In the genomic region with DNA sequence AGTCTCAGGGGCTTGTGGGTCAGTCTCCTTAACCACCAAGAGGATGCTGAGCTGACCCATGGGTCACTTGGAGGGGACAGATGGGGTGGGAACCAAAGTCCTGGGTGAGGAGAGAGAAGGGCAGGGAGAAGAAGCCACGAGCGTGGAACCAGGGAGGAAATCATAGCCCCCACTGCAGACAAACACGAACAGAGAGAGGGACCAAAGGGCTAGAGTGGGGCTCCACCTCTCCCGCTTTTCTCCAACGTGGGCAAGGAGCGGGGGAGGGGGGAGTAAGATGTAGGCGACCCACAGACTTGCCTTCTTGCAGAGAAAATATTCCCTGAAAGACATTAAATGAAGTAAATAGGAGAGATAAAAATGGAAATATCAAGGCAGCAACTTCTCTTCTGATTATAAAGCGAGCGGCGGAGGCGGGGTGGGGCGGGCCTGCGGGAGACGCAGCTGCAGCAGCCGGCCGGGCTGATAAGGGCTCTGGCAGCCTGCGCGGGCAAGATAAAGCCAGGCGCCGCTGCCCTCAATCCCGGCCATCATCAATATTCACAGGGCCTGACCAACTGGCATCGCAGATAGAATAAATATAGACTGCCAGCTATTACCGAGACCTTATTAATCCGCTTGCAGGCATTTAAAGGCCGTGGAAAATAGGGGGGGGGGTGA, we compare ENCODE assay signal across 8 mouse cellular contexts. TPM values are rescaled to one million over a fixed set of nuclear protein-coding genes. Genes with fewer than 3 reads are reported as not detected.
A peak's percentile ranks its signal among the peaks of the same experiment; 100 is the strongest.
DNase-seq lines count a peak whose midpoint lies in the region; ATAC-seq and TF ChIP-seq lines count a peak whose summit lies in the region.

No protein-coding gene starts in this region.

- TF ChIP-seq CTCF in lung, postnatal 0 days (IDR thresholded peaks at IDR 0.05) = no peak

- TF ChIP-seq EP300 in lung, postnatal 0 days (IDR thresholded peaks at IDR 0.05) = peak; percentile 53; the same call in 1 of the 2 replicates

- H3K27ac ChIP-seq in forebrain, embryonic 11.5 days (ENCODE audit: low read depth, low read length) = no peak overlapping the region
- peak overlapping the region; percentile 78 for H3K27ac ChIP-seq in hindbrain, embryonic 16.5 days (ENCODE audit: low read depth, low read length)
- no peak overlapping the region for H3K27ac ChIP-seq in lung, postnatal 0 days (ENCODE audit: low read length)

- peak overlapping the region; percentile 12; the same call in 1 of the 2 replicates for H3K9ac ChIP-seq in forebrain, embryonic 11.5 days (ENCODE audit: low read length)
- peak overlapping the region; percentile 37; the same call in 1 of the 2 replicates for H3K9ac ChIP-seq in hindbrain, embryonic 16.5 days (ENCODE audit: low read depth, low read length)
- H3K9ac ChIP-seq in lung, postnatal 0 days (replicated peaks; ENCODE audit: low read depth) = no peak overlapping the region

- no peaks in the 10 kb centered on the region for H3K36me3 ChIP-seq in forebrain, embryonic 11.5 days (ENCODE audit: control insufficient read depth, insufficient read depth, low read length)
- H3K36me3 ChIP-seq in hindbrain, embryonic 16.5 days (ENCODE audit: control insufficient read depth, insufficient read depth, low read length) = no peaks in the 10 kb centered on the region
- H3K36me3 ChIP-seq in lung, postnatal 0 days (ENCODE audit: insufficient read depth, low read length) = no peaks in the 10 kb centered on the region

- H3K9me3 ChIP-seq in forebrain, embryonic 11.5 days (ENCODE audit: control insufficient read depth, low read length) = no peaks in the 10 kb centered on the region
- H3K9me3 ChIP-seq in hindbrain, embryonic 16.5 days (ENCODE audit: control insufficient read depth, low read length) = no peaks in the 10 kb centered on the region
- no peaks in the 10 kb centered on the region for H3K9me3 ChIP-seq in lung, postnatal 0 days (ENCODE audit: low read length)

- peak; percentile 47 to 73 for DNase-seq in adrenal gland, adult (ENCODE audit: inconsistent age in 2 of 2, low spot score in 1 of 2)
- no peak for DNase-seq in adrenal gland, postnatal 4 days (ENCODE audit: low spot score in 2 of 2)
- DNase-seq in 416B (ENCODE audit: low read depth) = peak; percentile 98
- DNase-seq in forebrain, embryonic 11.5 days (ENCODE audit: low spot score) = peak; percentile 66
- DNase-seq in lung, postnatal 0 days (ENCODE audit: low spot score) = peak; percentile 60
- DNase-seq in spleen, postnatal 10 days (ENCODE audit: low spot score in 2 of 2) = peak; percentile 87 to 95
- no peak for DNase-seq in layer of hippocampus, adult 9-11 months

- 12% methylated on average over 25 of the region's 25 CpGs for WGBS in forebrain, embryonic 11.5 days
- 11% methylated on average over 25 of the region's 25 CpGs for WGBS in hindbrain, embryonic 16.5 days
- 6% methylated on average over 25 of the region's 25 CpGs for WGBS in lung, postnatal 0 days

- no peak for ATAC-seq in forebrain, embryonic 11.5 days (replicated peaks; ENCODE audit: low FRiP score)
- peak; percentile 71 for ATAC-seq in hindbrain, embryonic 16.5 days
- peak; percentile 74 for ATAC-seq in lung, postnatal 0 days

- peak overlapping the region; percentile 33 for H3K4me2 ChIP-seq in forebrain, embryonic 11.5 days (ENCODE audit: low read depth, low read length, severe bottlenecking)
- peak overlapping the region; percentile 45 for H3K4me2 ChIP-seq in hindbrain, embryonic 16.5 days (ENCODE audit: low read length)
- peak overlapping the region; percentile 6; the same call in 1 of the 2 replicates for H3K4me2 ChIP-seq in lung, postnatal 0 days (replicated peaks; ENCODE audit: low read depth, low read length)

- H3K4me1 ChIP-seq in forebrain, embryonic 11.5 days (replicated peaks; ENCODE audit: control insufficient read depth, insufficient read depth, low read length) = peaks cover 3% of the 10 kb centered on the region; the same call in 1 of the 2 replicates
- H3K4me1 ChIP-seq in hindbrain, embryonic 16.5 days (ENCODE audit: control insufficient read depth, insufficient read depth, low read depth, low read length) = peaks cover 20% of the 10 kb centered on the region
- 0 out of 2 replicates have a peak, but pooled peaks cover 4% of the 10 kb centered on the region for H3K4me1 ChIP-seq in lung, postnatal 0 days (ENCODE audit: insufficient read depth, low read depth, low read length)

- peak overlapping the region; percentile 10; the same call in 1 of the 2 replicates for H3K4me3 ChIP-seq in forebrain, embryonic 11.5 days (ENCODE audit: low read depth, low read length)
- no peak overlapping the region for H3K4me3 ChIP-seq in hindbrain, embryonic 16.5 days (ENCODE audit: low read length)
- no peak overlapping the region for H3K4me3 ChIP-seq in lung, postnatal 0 days (ENCODE audit: low read depth, low read length)

- H3K27me3 ChIP-seq in forebrain, embryonic 11.5 days (ENCODE audit: control insufficient read depth, insufficient read depth, low read length) = no peaks in the 10 kb centered on the region; the same call in 1 of the 2 replicates
- H3K27me3 ChIP-seq in hindbrain, embryonic 16.5 days (replicated peaks; ENCODE audit: control insufficient read depth, insufficient read depth, low read length) = no peaks in the 10 kb centered on the region
- 0 out of 2 replicates have a peak, but pooled peaks cover 2% of the 10 kb centered on the region for H3K27me3 ChIP-seq in lung, postnatal 0 days (replicated peaks; ENCODE audit: insufficient read depth, low read length)

RNA-seq across cellular contexts. Expression of a gene that starts 21.3 kb away (rescaled TPM):
- total RNA-seq in adrenal gland, postnatal 4 days (2021) = 10 to 100 TPM; 11.3 to 12.0 TPM
- polyA plus RNA-seq in forebrain, embryonic 11.5 days (2014; fragmentation: Nextera tagmentation; extraction: Ambion mirVana) = 6.0 and 7.0 TPM in 2 replicates
- 12.6 and 18.3 TPM in 2 replicates for polyA plus RNA-seq in hindbrain, embryonic 16.5 days (2015; fragmentation: Nextera tagmentation; extraction: Ambion mirVana)
- polyA plus RNA-seq in lung, postnatal 0 days (2015; fragmentation: Nextera tagmentation; extraction: Ambion mirVana) = 15.0 and 17.0 TPM in 2 replicates

RNA-seq across cellular contexts. Expression of a gene that starts 55.1 kb away (rescaled TPM):
- total RNA-seq in adrenal gland, postnatal 4 days (2021) = 10 to 100 TPM; 34.0 to 35.8 TPM
- 15.6 and 16.3 TPM in 2 replicates for polyA plus RNA-seq in forebrain, embryonic 11.5 days (2014; fragmentation: Nextera tagmentation; extraction: Ambion mirVana)
- 17.8 and 19.3 TPM in 2 replicates for polyA plus RNA-seq in hindbrain, embryonic 16.5 days (2015; fragmentation: Nextera tagmentation; extraction: Ambion mirVana)
- polyA plus RNA-seq in lung, postnatal 0 days (2015; fragmentation: Nextera tagmentation; extraction: Ambion mirVana) = 10.9 TPM in 2 replicates

Comparison
In these comparisons a context has a peak if more than half of its experiments do, and no peak if none do; other contexts are left out.
1. DNase-seq: peak in adrenal gland, adult (2 of 2), 416B (single experiment), forebrain, embryonic 11.5 days (single experiment), lung, postnatal 0 days (single experiment) and spleen, postnatal 10 days (2 of 2); none in adrenal gland, postnatal 4 days (0 of 2) and layer of hippocampus, adult 9-11 months (single experiment).
2. Peak in every context shown above with its lines, with median percentiles within 50 percentile points of each other: H3K4me2 ChIP-seq.